Mouse (Mus musculus): ENCODE results near the gene Cnih2.

The Cnih2 gene

GRCm38 (mm10) chr19:5045531-5045930 lies 52.8 kb downstream of the Cnih2 start:
- no peak for DNase-seq (ENCODE audit: low spot score)

Measured in ovary, postnatal 36 days (tissue).